Mouse (Mus musculus) myocyte (in vitro differentiated cells): ENCODE measurements around the gene Drd4.

Experiments used
- CEBPB ChIP-seq: IDR thresholded peaks from 2 replicates; pipeline ENCODE4 v1.6.1; 2011; ENCODE audit warnings: mild to moderate bottlenecking, moderate library complexity; ENCODE audit not compliant: poor library complexity, insufficient read depth, severe bottlenecking
- E2F4 ChIP-seq: IDR thresholded peaks from one replicate; pipeline ENCODE4 v1.6.1; 2011; ENCODE audit warnings: mild to moderate bottlenecking, control low read depth, moderate library complexity; ENCODE audit not compliant: insufficient read depth
- MAX ChIP-seq: IDR thresholded peaks from one replicate; pipeline ENCODE4 v1.6.1; 2011; ENCODE audit warnings: low read depth, mild to moderate bottlenecking, control low read depth
- MYOD1 ChIP-seq, 3 experiments: IDR thresholded peaks; one replicate each; pipeline ENCODE4 v1.6.1; 2011; ENCODE audit warnings: control low read depth in 2 of 3, low read depth in 2 of 3, mild to moderate bottlenecking in 2 of 3, moderate library complexity in 1 of 3; ENCODE audit not compliant: insufficient read length in 2 of 3, control insufficient read depth in 1 of 3
- MYOG ChIP-seq, 3 experiments: IDR thresholded peaks; one replicate each; pipeline ENCODE4 v1.6.1; 2011; ENCODE audit warnings: control low read depth in 2 of 3, low read depth in 2 of 3, mild to moderate bottlenecking in 2 of 3; ENCODE audit not compliant: insufficient read length in 2 of 3, control insufficient read depth in 1 of 3, insufficient read depth in 1 of 3
- POLR2A ChIP-seq: IDR thresholded peaks from one replicate; pipeline ENCODE4 v1.6.1; 2011; ENCODE audit warnings: low read depth, mild to moderate bottlenecking, control low read depth, moderate library complexity; ENCODE audit not compliant: insufficient read length
- POLR2AphosphoS2 ChIP-seq: IDR thresholded peaks from one replicate; pipeline ENCODE4 v1.6.1; 2011; ENCODE audit warnings: low read depth, control low read depth; ENCODE audit not compliant: insufficient read length
- REST ChIP-seq: IDR thresholded peaks from one replicate; pipeline ENCODE4 v1.6.1; 2011; ENCODE audit warnings: mild to moderate bottlenecking, control low read depth, moderate library complexity; ENCODE audit not compliant: insufficient read depth, insufficient read length
- SRF ChIP-seq: IDR thresholded peaks from one replicate; pipeline ENCODE4 v1.6.1; 2011; ENCODE audit warnings: low read depth; ENCODE audit not compliant: control insufficient read depth, insufficient read length
- TCF12 ChIP-seq: IDR thresholded peaks from one replicate; pipeline ENCODE4 v1.6.1; 2011; ENCODE audit warnings: mild to moderate bottlenecking, control low read depth; ENCODE audit not compliant: poor library complexity, insufficient read depth, severe bottlenecking
- USF1 ChIP-seq: IDR thresholded peaks from one replicate; pipeline ENCODE4 v1.6.1; 2011; ENCODE audit warnings: low read depth, mild to moderate bottlenecking, control low read depth, moderate library complexity

DNA sequence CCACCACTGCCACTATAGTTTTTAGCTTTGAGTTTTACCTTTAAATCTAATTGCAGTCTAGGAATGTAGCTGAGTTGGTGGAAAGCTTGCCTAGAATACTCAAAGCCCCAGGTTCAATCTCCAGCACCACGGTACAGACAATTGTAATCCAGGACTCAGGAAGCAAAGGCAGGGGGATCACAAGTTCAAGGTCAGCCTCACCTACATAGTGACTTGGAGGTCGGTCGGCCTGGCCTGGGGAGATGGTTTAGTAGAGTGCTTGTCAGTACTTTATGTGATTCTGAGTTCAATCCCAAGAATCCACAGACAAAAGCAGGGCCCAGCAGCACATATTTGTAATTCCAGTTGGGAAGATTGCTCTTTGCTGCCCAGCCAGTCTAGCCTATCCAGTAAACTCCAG is 3.8 kb upstream of the Drd4 start:
- TF ChIP-seq POLR2A (no peak), TCF12 (no peak), MAX (no peak), POLR2AphosphoS2 (no peak), MYOG (IDR thresholded peaks at IDR 0.05; ENCODE audit: control insufficient read depth in 1 of 3, insufficient read depth in 1 of 3, insufficient read length in 2 of 3, low read depth in 2 of 3) (no peak), CEBPB (no peak), SRF (no peak), MYOD1 (IDR thresholded peaks at IDR 0.05; ENCODE audit: control insufficient read depth in 1 of 3, insufficient read length in 2 of 3, low read depth in 2 of 3) (no peak), E2F4 (no peak), REST (no peak), USF1 (no peak)
